Mouse (Mus musculus) MEL (cell line): ENCODE data around the gene Lhfpl2. TPM values are rescaled to one million over a fixed set of nuclear protein-coding genes. Genes with fewer than 3 reads are reported as not detected.

Experiments
- DNase-seq: peaks from one replicate; pipeline ENCODE4 v3.0.0; 2011; ENCODE audit warnings: low read depth, low spot score
- H3K27ac ChIP-seq: 2 replicates; pipeline ENCODE4 v1.5.1; 2012; ENCODE audit warnings: low read depth, mild to moderate bottlenecking, control low read depth, low read length, moderate library complexity; ENCODE audit not compliant: control insufficient read depth
- H3K27me3 ChIP-seq, 2 experiments: fragments of 150-350 bp in 1 of 2; sonication (generic) in 1 of 2; 2 replicates each; pipeline ENCODE4 v1.6.1; 2012; ENCODE audit warnings: low read length in 2 of 2, mild to moderate bottlenecking in 2 of 2, improper control_type of control experiment in 1 of 2, moderate library complexity in 1 of 2; ENCODE audit not compliant: insufficient read depth in 2 of 2, control insufficient read depth in 1 of 2
- H3K36me3 ChIP-seq, 2 experiments: 2 replicates each; pipeline ENCODE4 v1.6.1; 2012 to 2014; ENCODE audit warnings: low read length in 2 of 2, improper control_type of control experiment in 1 of 2, inconsistent platforms in 1 of 2, mild to moderate bottlenecking in 1 of 2; ENCODE audit not compliant: insufficient read depth in 2 of 2, control insufficient read depth in 1 of 2
- H3K4me1 ChIP-seq, 2 experiments: fragments of 150-350 bp in 1 of 2; sonication (generic) in 1 of 2; 2 replicates each; pipeline ENCODE4 v1.6.1; 2012; ENCODE audit warnings: low read length in 2 of 2, improper control_type of control experiment in 1 of 2, mild to moderate bottlenecking in 1 of 2; ENCODE audit not compliant: insufficient read depth in 2 of 2, control insufficient read depth in 1 of 2
- H3K4me3 ChIP-seq, 2 experiments: fragments of 150-350 bp in 1 of 2; sonication (generic) in 1 of 2; 2 replicates each; pipeline ENCODE4 v1.5.1; 2012; ENCODE audit warnings: low read depth in 2 of 2, low read length in 2 of 2, mild to moderate bottlenecking in 2 of 2, moderate library complexity in 2 of 2, control low read depth in 1 of 2, improper control_type of control experiment in 1 of 2; ENCODE audit not compliant: control insufficient read depth in 1 of 2, insufficient read depth in 1 of 2
- H3K79me2 ChIP-seq: 2 replicates; pipeline ENCODE4 v1.6.1; 2012; ENCODE audit warnings: mild to moderate bottlenecking, low read length, moderate library complexity; ENCODE audit not compliant: control insufficient read depth, poor library complexity, insufficient read depth
- H3K9ac ChIP-seq: 2 replicates; pipeline ENCODE4 v1.6.1; 2012; ENCODE audit warnings: low read depth, mild to moderate bottlenecking, control low read depth, low read length, moderate library complexity; ENCODE audit not compliant: control insufficient read depth, poor library complexity, severe bottlenecking
- H3K9me3 ChIP-seq: fragments of 150-350 bp; sonication (generic); replicated peaks from 2 replicates; pipeline ENCODE4 v1.6.1; 2012; ENCODE audit warnings: mild to moderate bottlenecking, low read length, improper control_type of control experiment, moderate library complexity; ENCODE audit not compliant: insufficient read depth
- CHD2 ChIP-seq: IDR thresholded peaks from 2 replicates; pipeline ENCODE4 v1.6.1; 2011; ENCODE audit warnings: low read length, improper control_type of control experiment
- EP300 ChIP-seq, 2 experiments: IDR thresholded peaks; 2 replicates each; pipeline ENCODE4 v1.6.1; 2011; ENCODE audit warnings: improper control_type of control experiment in 2 of 2, low read length in 2 of 2, low read depth in 1 of 2, mild to moderate bottlenecking in 1 of 2
- ETS1 ChIP-seq: IDR thresholded peaks from 2 replicates; pipeline ENCODE4 v1.6.1; 2012; ENCODE audit warnings: low read depth, mild to moderate bottlenecking, inconsistent platforms, low read length, improper control_type of control experiment, moderate library complexity
- GABPA ChIP-seq: IDR thresholded peaks from 2 replicates; pipeline ENCODE4 v1.6.1; 2012; ENCODE audit warnings: low read depth, mild to moderate bottlenecking, inconsistent platforms, low read length, improper control_type of control experiment, moderate library complexity
- GATA1 ChIP-seq: IDR thresholded peaks from 2 replicates; pipeline ENCODE4 v1.6.1; 2011; ENCODE audit warnings: low read depth, low read length, improper control_type of control experiment
- HCFC1 ChIP-seq: IDR thresholded peaks from 2 replicates; pipeline ENCODE4 v1.6.1; 2012; ENCODE audit warnings: low read depth, mild to moderate bottlenecking, inconsistent platforms, low read length, improper control_type of control experiment, moderate library complexity
- JUND ChIP-seq: IDR thresholded peaks from 2 replicates; pipeline ENCODE4 v1.6.1; 2011; ENCODE audit warnings: low read depth, mild to moderate bottlenecking, improper control_type of control experiment, low read length
- MAFK ChIP-seq: IDR thresholded peaks from 2 replicates; pipeline ENCODE4 v1.6.1; 2011; ENCODE audit warnings: low read depth, mild to moderate bottlenecking, low read length, improper control_type of control experiment, borderline replicate concordance
- MAX ChIP-seq: IDR thresholded peaks from 2 replicates; pipeline ENCODE4 v1.6.1; 2011; ENCODE audit warnings: low read length, improper control_type of control experiment
- MXI1 ChIP-seq: IDR thresholded peaks from 2 replicates; pipeline ENCODE4 v1.6.1; 2011; ENCODE audit warnings: mild to moderate bottlenecking, low read depth, low read length, improper control_type of control experiment
- MYB ChIP-seq: IDR thresholded peaks from 2 replicates; pipeline ENCODE4 v1.6.1; 2011; ENCODE audit warnings: mild to moderate bottlenecking, low read depth, low read length, improper control_type of control experiment
- MYC ChIP-seq: IDR thresholded peaks from 2 replicates; pipeline ENCODE4 v1.6.1; 2011; ENCODE audit warnings: low read depth, mild to moderate bottlenecking, low read length, improper control_type of control experiment, moderate library complexity
- NELFE ChIP-seq: IDR thresholded peaks from 2 replicates; pipeline ENCODE4 v1.6.1; 2011; ENCODE audit warnings: low read depth, low read length, improper control_type of control experiment
- NRF1 ChIP-seq: IDR thresholded peaks from 2 replicates; pipeline ENCODE4 v1.6.1; 2014; ENCODE audit warnings: low read depth, mild to moderate bottlenecking, inconsistent platforms, low read length, improper control_type of control experiment, moderate library complexity; ENCODE audit not compliant: poor library complexity, insufficient read depth, severe bottlenecking
- POLR2AphosphoS2 ChIP-seq: IDR thresholded peaks from 2 replicates; pipeline ENCODE4 v1.6.1; 2011; ENCODE audit warnings: low read length, improper control_type of control experiment
- POLR2AphosphoS5 ChIP-seq: IDR thresholded peaks from 2 replicates; pipeline ENCODE4 v1.6.1; 2012; ENCODE audit warnings: low read depth, borderline replicate concordance, mild to moderate bottlenecking, inconsistent platforms, low read length, moderate library complexity, mixed read lengths
- RAD21 ChIP-seq: IDR thresholded peaks from 2 replicates; pipeline ENCODE4 v1.6.1; 2011; ENCODE audit warnings: mild to moderate bottlenecking, low read depth, low read length, improper control_type of control experiment
- RCOR1 ChIP-seq: IDR thresholded peaks from 2 replicates; pipeline ENCODE4 v1.6.1; 2012; ENCODE audit warnings: low read depth, mild to moderate bottlenecking, inconsistent platforms, low read length, improper control_type of control experiment
- SIN3A ChIP-seq: IDR thresholded peaks from 2 replicates; pipeline ENCODE4 v1.6.1; 2012; ENCODE audit warnings: low read length, improper control_type of control experiment, inconsistent platforms
- TAL1 ChIP-seq: IDR thresholded peaks from 2 replicates; pipeline ENCODE4 v1.6.1; 2012; ENCODE audit warnings: mild to moderate bottlenecking, inconsistent platforms, low read length, moderate library complexity, mixed read lengths
- TBP ChIP-seq: IDR thresholded peaks from 2 replicates; pipeline ENCODE4 v1.8.0; 2011; ENCODE audit warnings: low read depth, low read length, improper control_type of control experiment
- TCF12 ChIP-seq: IDR thresholded peaks from 2 replicates; pipeline ENCODE4 v1.6.1; 2014; ENCODE audit warnings: low read depth, mild to moderate bottlenecking, inconsistent platforms, low read length, improper control_type of control experiment, moderate library complexity
- USF1 ChIP-seq: IDR thresholded peaks from 2 replicates; pipeline ENCODE4 v1.6.1; 2014; ENCODE audit warnings: low read depth, mild to moderate bottlenecking, inconsistent platforms, low read length, improper control_type of control experiment, moderate library complexity
- USF2 ChIP-seq, 2 experiments: IDR thresholded peaks; 2 replicates each; pipeline ENCODE4 v1.6.1; 2011 to 2012; ENCODE audit warnings: improper control_type of control experiment in 2 of 2, low read length in 2 of 2, borderline replicate concordance in 1 of 2, inconsistent platforms in 1 of 2, low read depth in 1 of 2, mild to moderate bottlenecking in 1 of 2; ENCODE audit not compliant: insufficient read depth in 1 of 2
- ZC3H11A ChIP-seq: IDR thresholded peaks from 2 replicates; pipeline ENCODE4 v1.6.1; 2012; ENCODE audit warnings: low read depth, mild to moderate bottlenecking, inconsistent platforms, low read length, improper control_type of control experiment
- ZKSCAN1 ChIP-seq: IDR thresholded peaks from 2 replicates; pipeline ENCODE4 v1.6.1; 2012; ENCODE audit warnings: low read depth, mild to moderate bottlenecking, inconsistent platforms, low read length, improper control_type of control experiment, moderate library complexity
- ZNF384 ChIP-seq: IDR thresholded peaks from 2 replicates; pipeline ENCODE4 v1.6.1; 2012; ENCODE audit warnings: low read depth, mild to moderate bottlenecking, inconsistent platforms, low read length, improper control_type of control experiment
- polyA plus RNA-seq, 2 experiments: library from polyadenylated mRNA; stranded (reverse) in 1 of 2; unstranded in 1 of 2; fragments of >175 nt in 1 of 2; fragments of >200 nt in 1 of 2; gene quantifications; 2 replicates each; pipeline versions ENCODE4 v1.2.1 to v1.2.4; 2012; ENCODE audit warnings: low replicate concordance in 2 of 2, low read depth in 1 of 2; ENCODE audit not compliant: insufficient read length in 2 of 2, insufficient read depth in 1 of 2, missing spikeins in 1 of 2
- total RNA-seq: library from RNA; depleted of rRNA; stranded (reverse); fragments of 300-350 nt; gene quantifications from 2 replicates; pipeline ENCODE4 v1.2.3, GENCODE M21; 2012

Gene Lhfpl2
- total and polyA plus RNA-seq, 3 experiments = 24.5 to 30.2 TPM; not detected in 1

GRCm38 (mm10) chr13:94084220-94085126, 26.9 kb downstream of the Lhfpl2 start:
- no peak for DNase-seq
- H3K27ac ChIP-seq = no peak overlapping the region
- H3K79me2 ChIP-seq = no peaks in the 10 kb centered on the region
- H3K9me3 ChIP-seq = no peaks in the 10 kb centered on the region
- H3K36me3 ChIP-seq = peaks cover 0 to 2% of the 10 kb centered on the region in 2 experiments; a peak in 1 of 4 replicates
- no peaks in the 10 kb centered on the region for H3K27me3 ChIP-seq
- H3K4me1 ChIP-seq = peaks cover 0 to 11% of the 10 kb centered on the region in 2 experiments; a peak in 2 of 4 replicates
- no peak for TF ChIP-seq USF1
- TF ChIP-seq ZKSCAN1 = no peak
- no peak for TF ChIP-seq TAL1
- no peak for TF ChIP-seq SIN3A
- TF ChIP-seq POLR2AphosphoS2 = no peak
- TF ChIP-seq CHD2 = no peak
- H3K9ac ChIP-seq = no peak overlapping the region
- no peak overlapping the region for H3K4me3 ChIP-seq

- TF ChIP-seq JUND (no peak), SIN3A (peak; percentile 85), EP300 (IDR thresholded peaks at IDR 0.05; ENCODE audit: low read depth in 1 of 2, low read length in 2 of 2) (peak; percentile 91 to 93), MXI1 (peak; percentile 55; the same call in 1 of the 2 replicates), USF2 (IDR thresholded peaks at IDR 0.05; ENCODE audit: borderline replicate concordance in 1 of 2, insufficient read depth in 1 of 2, low read depth in 1 of 2, low read length in 2 of 2) (no peak), GATA1 (peak; percentile 84), MYB (peak; percentile 82), MAX (peak; percentile 47; the same call in 1 of the 2 replicates), TCF12 (peak; percentile 81), ZC3H11A (no peak), RCOR1 (peak; percentile 64), HCFC1 (no peak), NELFE (no peak), ETS1 (peak; percentile 80), NRF1 (no peak), RAD21 (no peak), GABPA (no peak), ZNF384 (peak; percentile 53; the same call in 1 of the 2 replicates), TAL1 (peak; percentile 56), MYC (no peak), TBP (peak; percentile 58; the same call in 1 of the 2 replicates), MAFK (no peak), POLR2AphosphoS2 (no peak), POLR2AphosphoS5 (no peak), USF1 (no peak)
- H3K79me2 ChIP-seq = no peaks in the 10 kb centered on the region
- H3K27me3 ChIP-seq = no peaks in the 10 kb centered on the region
- peak; percentile 84 for DNase-seq
- peaks cover 0 to 11% of the 10 kb centered on the region in 2 experiments; a peak in 2 of 4 replicates for H3K4me1 ChIP-seq
- no peak overlapping the region for H3K9ac ChIP-seq
- H3K9me3 ChIP-seq = no peaks in the 10 kb centered on the region
- H3K4me3 ChIP-seq = 0 out of 4 replicates have a peak overlapping the region, but pooled peaks of 1 of the 2 experiments have one; percentile 2
- peak overlapping the region; percentile 63 for H3K27ac ChIP-seq
- H3K36me3 ChIP-seq = peaks cover 0 to 2% of the 10 kb centered on the region in 2 experiments; a peak in 1 of 4 replicates
Measured at GRCm38 (mm10) chr13:94086090-94086808, 28.7 kb downstream of the Lhfpl2 start.
